Mouse (Mus musculus) MEL (cell line): ENCODE measurements at regions not wholly inside any gene's neighbourhood (a gene's known extent, or its start where the extent isn't known, plus 50 kb on each side); places are given as distances from the start of the nearest gene placed in this dataset.

ENCODE experiments used
- CTCF ChIP-seq, 3 experiments: IDR thresholded peaks in 2 of 3; conservative IDR thresholded peaks in 1 of 3; 2 replicates each; pipeline ENCODE4 v1.5.1; 2011 to 2012; ENCODE audit warnings: low read length in 3 of 3, low read depth in 2 of 3, mild to moderate bottlenecking in 2 of 3, improper control_type of control experiment in 1 of 3, inconsistent platforms in 1 of 3, mixed read lengths in 1 of 3, moderate library complexity in 1 of 3; ENCODE audit not compliant: control insufficient read depth in 1 of 3, insufficient read depth in 1 of 3, poor library complexity in 1 of 3, severe bottlenecking in 1 of 3
- EP300 ChIP-seq, 2 experiments: IDR thresholded peaks; 2 replicates each; pipeline ENCODE4 v1.6.1; 2011; ENCODE audit warnings: improper control_type of control experiment in 2 of 2, low read length in 2 of 2, low read depth in 1 of 2, mild to moderate bottlenecking in 1 of 2
- ETS1 ChIP-seq: IDR thresholded peaks from 2 replicates; pipeline ENCODE4 v1.6.1; 2012; ENCODE audit warnings: low read depth, mild to moderate bottlenecking, inconsistent platforms, low read length, improper control_type of control experiment, moderate library complexity
- JUND ChIP-seq: IDR thresholded peaks from 2 replicates; pipeline ENCODE4 v1.6.1; 2011; ENCODE audit warnings: low read depth, mild to moderate bottlenecking, improper control_type of control experiment, low read length
- MEF2A ChIP-seq: IDR thresholded peaks from 2 replicates; pipeline ENCODE4 v1.6.1; 2014; ENCODE audit warnings: low read depth, mild to moderate bottlenecking, inconsistent platforms, low read length, improper control_type of control experiment; ENCODE audit not compliant: poor library complexity, insufficient replicate concordance, severe bottlenecking; ENCODE audit errors: extremely low read depth
- NRF1 ChIP-seq: IDR thresholded peaks from 2 replicates; pipeline ENCODE4 v1.6.1; 2014; ENCODE audit warnings: low read depth, mild to moderate bottlenecking, inconsistent platforms, low read length, improper control_type of control experiment, moderate library complexity; ENCODE audit not compliant: poor library complexity, insufficient read depth, severe bottlenecking

DNA sequence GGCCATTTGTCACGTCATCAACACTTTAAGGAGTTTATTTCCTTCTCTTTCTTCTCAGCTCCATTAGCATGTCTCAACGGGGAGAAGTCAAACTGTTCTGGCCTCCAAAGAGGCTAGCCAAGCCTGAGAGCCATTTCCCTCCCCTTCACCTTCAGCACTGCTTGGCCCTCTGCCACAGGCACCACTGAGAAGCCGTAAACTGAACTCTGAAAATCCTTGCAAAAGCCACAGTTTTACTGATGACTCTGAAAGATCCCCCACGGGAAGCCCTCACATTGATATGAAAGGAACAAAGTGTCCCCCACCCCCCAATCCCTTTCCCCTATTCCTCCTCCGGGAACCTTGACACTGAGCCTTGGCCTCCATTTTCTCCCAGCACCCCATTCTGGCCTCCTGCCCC, 188.1 kb upstream of the Arid1b start:
- no peak for TF ChIP-seq MEF2A
- TF ChIP-seq NRF1, result no peak
- no peak for TF ChIP-seq ETS1
- TF ChIP-seq EP300 (IDR thresholded peaks at IDR 0.05; ENCODE audit: low read depth in 1 of 2, low read length in 2 of 2), result no peak
- TF ChIP-seq JUND, result no peak
- TF ChIP-seq CTCF (IDR thresholded peaks at IDR 0.05 in 2 of 3, conservative IDR thresholded peaks at IDR 0.05 in 1 of 3; ENCODE audit: control insufficient read depth in 1 of 3, insufficient read depth in 1 of 3, low read depth in 2 of 3, low read length in 3 of 3, poor library complexity in 1 of 3, severe bottlenecking in 1 of 3), result no peak
